Mouse (Mus musculus): ENCODE data around the gene Mak.
"Not testable (repeated sequence)": the region's sequence is repeated elsewhere in the genome, so short reads cannot be mapped to it uniquely, and the experiment has no call there.

Gene Mak

DNA sequence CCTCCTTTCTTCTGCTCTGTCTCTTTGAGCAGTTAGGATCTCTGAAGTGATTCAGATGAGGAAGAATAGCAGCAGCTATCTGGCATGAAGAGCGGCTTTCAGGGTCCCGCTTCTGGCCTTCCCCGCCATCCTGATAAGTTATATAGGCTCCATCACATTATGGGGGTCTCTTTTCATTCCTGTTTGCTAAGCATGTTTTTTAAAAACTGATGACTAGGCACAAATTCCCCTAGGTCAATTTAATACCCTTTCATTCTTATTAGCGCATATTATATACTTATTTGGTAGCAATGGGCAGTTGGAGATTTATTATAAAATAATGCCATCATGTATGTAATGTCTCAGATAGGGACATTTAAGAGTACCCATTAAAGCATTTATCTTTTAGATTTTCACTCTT is 11.9 kb downstream of the Mak start:
- no peak for DNase-seq

DNA sequence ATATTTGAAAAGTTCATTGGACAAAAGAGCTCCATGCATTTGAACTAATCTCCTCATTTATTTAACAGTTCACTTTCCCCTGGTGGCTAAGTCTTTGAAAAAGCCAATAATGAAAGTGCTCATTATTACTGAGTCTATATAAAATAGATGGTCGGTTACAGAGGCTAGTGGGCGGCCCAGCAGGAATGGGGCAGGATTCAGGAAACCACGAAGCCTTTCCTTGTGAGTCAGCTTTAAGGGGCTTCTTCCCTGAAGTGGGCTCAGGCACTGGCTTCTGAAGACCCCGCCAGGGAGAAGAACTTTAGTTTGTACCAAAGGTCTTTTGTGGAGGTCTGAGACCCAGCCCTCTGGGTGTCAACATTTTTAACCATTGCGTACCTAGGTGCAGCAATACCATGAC is 27.5 kb downstream of the Mak start:
- DNase-seq = no peak

- DNase-seq = no peak
Observed at GRCm38 (mm10) chr13:41047280-41047679, 32.2 kb downstream of the Mak start.

DNA sequence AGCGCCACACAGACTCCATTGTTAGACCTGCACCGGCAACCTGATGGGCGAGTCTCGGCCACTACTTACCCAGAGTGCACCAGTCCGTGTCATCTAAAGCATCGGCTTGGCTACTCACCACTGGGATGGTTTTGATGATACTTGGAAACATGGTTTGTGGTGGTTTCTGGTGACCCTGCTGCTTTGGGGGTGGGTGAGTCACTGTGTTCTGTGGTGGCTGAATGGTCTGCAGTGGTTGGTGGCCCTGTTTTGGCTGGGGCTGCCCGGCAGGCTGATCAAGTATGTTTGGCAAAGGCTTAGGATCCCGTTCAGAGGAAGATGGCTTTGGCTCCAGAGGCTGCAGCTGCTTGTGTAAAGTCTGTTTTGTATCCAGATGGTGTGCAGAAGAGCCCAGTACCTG is 33.6 kb downstream of the Mak start:
- DNase-seq = no peak

DNA sequence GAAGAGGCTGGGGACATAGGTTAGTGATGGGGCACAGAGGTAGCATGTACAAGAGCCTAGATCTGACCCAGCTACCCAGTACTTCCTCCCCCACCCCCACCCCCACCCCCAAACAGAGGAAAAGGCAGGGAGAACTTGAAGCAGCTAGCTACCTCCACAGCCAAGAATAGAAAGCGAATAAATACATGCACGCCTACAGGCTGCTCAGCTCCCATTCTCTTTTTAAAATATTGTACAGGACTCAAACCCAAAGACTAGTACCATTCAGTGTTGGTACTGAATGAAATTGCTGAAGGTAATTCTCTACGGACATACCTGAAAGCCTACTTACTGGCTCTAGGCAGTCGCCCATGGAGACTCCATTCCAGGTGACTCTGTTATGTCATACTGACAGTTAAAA is 37.0 kb downstream of the Mak start:
- no peak for DNase-seq

GRCm38 (mm10) chr13:41030098-41030497 is 49.4 kb downstream of the Mak start:
- no peak for DNase-seq

DNA sequence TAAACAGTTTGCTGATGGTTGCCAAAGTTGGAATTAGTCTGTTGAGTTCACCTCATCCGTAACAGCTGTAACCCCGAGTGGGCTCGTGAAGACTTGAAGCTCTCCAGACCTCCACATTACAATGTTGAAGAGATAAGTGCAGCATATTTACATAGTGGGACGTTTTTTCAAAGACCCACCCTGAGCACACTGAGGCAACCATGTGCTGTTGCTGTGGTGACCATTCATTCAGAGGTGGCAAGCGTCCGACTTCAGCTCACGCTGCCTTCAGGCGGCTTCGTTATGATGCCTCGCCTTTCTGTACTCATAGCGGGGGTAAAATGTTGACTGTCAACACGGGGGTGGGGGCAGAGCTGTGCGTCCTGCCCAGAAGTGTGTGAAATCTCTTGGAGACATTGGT is 57.4 kb downstream of the Mak start:
- DNase-seq = no peak

DNA sequence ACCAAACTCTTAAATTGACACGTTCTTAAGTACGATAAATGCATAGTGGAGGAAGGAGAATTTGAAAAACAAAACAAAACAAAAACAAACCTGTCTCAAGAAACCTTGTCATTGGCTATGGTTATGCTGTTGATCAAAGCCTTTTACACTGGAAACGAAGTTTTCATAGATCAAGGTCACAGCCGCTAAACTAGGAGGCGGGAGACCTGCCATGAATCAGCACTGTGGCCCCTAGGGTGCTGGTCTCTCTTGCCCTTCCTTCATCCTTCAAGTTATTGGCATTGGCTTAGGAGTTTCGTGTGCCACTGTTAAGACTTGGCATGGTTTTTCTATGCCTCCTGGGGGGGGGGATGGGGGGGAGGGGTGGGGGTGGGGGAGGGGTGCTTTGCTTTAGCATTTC is 57.9 kb downstream of the Mak start:
- no peak for DNase-seq

GRCm38 (mm10) chr13:41020494-41020893 is 59.0 kb downstream of the Mak start:
- DNase-seq = no peak

DNA sequence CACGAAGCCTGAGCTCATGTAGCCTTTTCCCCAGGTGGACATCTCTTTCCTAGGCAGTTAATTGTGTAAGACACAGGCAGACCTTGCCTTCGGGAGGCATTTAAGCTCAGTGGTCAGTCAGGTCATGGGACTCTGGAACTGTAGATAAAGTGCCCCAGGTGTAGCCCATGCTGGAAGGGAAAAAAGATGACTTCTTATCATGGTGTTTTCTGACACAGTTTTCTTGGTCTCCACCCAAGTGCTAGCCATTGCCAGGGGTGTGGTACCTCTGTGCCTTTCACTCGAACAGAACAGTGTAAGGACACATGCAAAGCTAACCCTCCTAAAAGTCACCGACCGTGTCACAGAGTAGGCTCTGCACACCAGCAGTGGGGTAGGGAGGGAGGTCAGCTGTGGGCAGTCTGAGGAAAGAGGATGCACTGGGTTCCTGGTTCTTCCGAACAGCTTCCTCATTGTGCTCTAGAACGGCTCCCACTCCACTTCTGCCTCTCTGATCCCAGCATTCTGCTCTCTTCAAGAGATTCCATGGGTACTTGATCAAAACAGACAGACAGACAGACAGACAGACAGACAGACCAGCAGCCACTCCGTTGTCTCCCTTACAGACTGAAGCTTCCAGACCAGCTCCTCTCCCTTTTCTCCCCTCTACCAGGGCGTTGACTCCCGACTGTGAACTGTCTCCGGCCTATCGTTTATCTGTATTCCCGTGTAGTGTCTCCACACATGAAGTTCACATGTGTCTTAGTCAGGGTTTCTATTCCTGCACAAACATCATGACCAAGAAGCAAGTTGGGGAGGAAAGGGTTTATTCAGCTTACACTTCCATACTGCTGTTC is 60.5 kb downstream of the Mak start:
- no peak for DNase-seq

GRCm38 (mm10) chr13:41018236-41018635 is 61.3 kb downstream of the Mak start:
- DNase-seq = no peak

GRCm38 (mm10) chr13:41017832-41018231 is 61.7 kb downstream of the Mak start:
- DNase-seq = no peak

DNA sequence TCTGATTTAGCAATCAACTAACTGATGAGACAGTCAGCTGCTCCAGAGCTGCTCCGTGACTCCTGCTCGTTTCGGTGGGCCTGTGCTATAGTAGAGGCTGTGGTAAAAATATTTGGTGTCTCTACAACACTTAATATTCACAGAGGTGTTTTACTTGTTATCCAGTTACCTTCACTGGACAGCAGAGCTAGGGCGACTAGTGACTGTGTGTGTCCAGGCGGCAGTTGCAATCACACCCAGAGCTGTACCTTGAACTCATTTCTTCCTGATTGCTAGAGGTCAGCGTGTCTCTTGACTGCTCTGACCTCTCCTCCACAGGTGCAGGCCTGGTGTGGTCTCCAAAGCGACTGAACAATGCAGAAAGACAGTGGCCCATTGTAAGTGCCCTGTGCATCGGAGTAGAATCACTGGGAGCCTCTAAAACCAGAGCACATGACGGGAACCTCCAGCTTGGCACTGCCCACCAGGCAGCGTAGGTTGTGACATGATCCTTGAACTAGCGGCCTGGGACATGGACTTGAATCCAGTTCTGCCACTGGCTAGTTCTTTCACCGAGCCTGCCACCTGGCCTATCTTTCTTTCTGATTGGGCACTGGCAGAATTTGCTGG is 62.6 kb downstream of the Mak start:
- DNase-seq = peak in 1 of 2 experiments; percentile 18

GRCm38 (mm10) chr13:41015829-41016634 is 63.5 kb downstream of the Mak start, which contains the start of gene Tmem14c:
Tmem14c (plus strand) TSS chr13:41016292.
- DNase-seq = peak; percentile 95 to 97

GRCm38 (mm10) chr13:41008946-41009345 is 70.6 kb downstream of the Mak start:
- DNase-seq = no peak

- no peak for DNase-seq
Observed at GRCm38 (mm10) chr13:41008271-41008670, 71.2 kb downstream of the Mak start.

DNA sequence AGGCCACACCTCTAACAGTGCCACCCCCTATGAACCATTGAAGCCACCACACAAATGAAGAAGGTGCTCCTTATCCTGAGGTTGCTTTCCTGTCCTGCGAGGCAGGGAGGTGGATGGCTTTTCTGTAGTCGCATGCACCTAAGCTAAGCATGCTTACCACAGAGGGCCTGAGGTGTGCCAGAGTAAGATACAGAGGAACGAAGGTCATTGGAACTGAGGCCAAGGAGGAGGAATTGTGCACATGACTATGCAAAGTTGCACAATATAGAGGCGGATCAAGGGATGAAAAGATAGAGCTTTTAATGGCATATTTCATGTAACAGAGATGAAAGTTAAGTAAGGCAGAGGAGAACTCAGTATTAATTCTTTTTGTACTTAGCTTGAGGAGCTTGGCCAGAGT is 73.3 kb downstream of the Mak start:
- no peak for DNase-seq

- no peak for DNase-seq
Observed at GRCm38 (mm10) chr13:41002001-41002400, 77.5 kb downstream of the Mak start.

- DNase-seq = peak; percentile 95 to 97
Observed at GRCm38 (mm10) chr13:41000926-41001639, 78.4 kb downstream of the Mak start, which contains the start of gene Pak1ip1. Pak1ip1 (plus strand) TSS chr13:41001023.

- DNase-seq = peak in 1 of 2 experiments; percentile 49
Observed at GRCm38 (mm10) chr13:41000140-41000925, 79.2 kb downstream of the Mak start.

- not testable (repeated sequence) for DNase-seq
Observed at GRCm38 (mm10) chr13:40998537-40998936, 81.0 kb downstream of the Mak start.

All from cerebellum, postnatal 25 days (tissue).